Mouse (Mus musculus) bone marrow macrophage, adult 2 months (primary cell): ENCODE results near the gene Creg2. TPM values are rescaled to one million over a fixed set of nuclear protein-coding genes. Genes with fewer than 3 reads are reported as not detected.

ENCODE experiments used
- H3K27ac ChIP-seq: 2 replicates; pipeline ENCODE4 v1.5.1; 2012; ENCODE audit warnings: low read depth, low read length; ENCODE audit not compliant: insufficient read depth
- H3K4me1 ChIP-seq: 2 replicates; pipeline ENCODE4 v1.6.1; 2012; ENCODE audit warnings: low read length; ENCODE audit not compliant: control insufficient read depth, insufficient read depth
- H3K4me3 ChIP-seq: 2 replicates; pipeline ENCODE4 v1.5.1; 2012; ENCODE audit warnings: mild to moderate bottlenecking, low read length, moderate library complexity; ENCODE audit not compliant: insufficient read depth
- CTCF ChIP-seq: IDR thresholded peaks from 2 replicates; pipeline ENCODE4 v1.5.1; 2012; ENCODE audit warnings: low read depth, mild to moderate bottlenecking, low read length, moderate library complexity
- POLR2A ChIP-seq: IDR thresholded peaks from 2 replicates; pipeline ENCODE4 v1.6.1; 2012; ENCODE audit warnings: mild to moderate bottlenecking, low read depth, low read length, borderline replicate concordance
- polyA plus RNA-seq: library from polyadenylated mRNA; stranded (reverse); fragments of >200 nt; gene quantifications from 2 replicates; pipeline ENCODE4 v1.2.4, GENCODE M21; 2012; ENCODE audit not compliant: missing spikeins, insufficient read depth, insufficient read length

Gene Creg2
- polyA plus RNA-seq, 1 experiment = 4.5 TPM

DNA sequence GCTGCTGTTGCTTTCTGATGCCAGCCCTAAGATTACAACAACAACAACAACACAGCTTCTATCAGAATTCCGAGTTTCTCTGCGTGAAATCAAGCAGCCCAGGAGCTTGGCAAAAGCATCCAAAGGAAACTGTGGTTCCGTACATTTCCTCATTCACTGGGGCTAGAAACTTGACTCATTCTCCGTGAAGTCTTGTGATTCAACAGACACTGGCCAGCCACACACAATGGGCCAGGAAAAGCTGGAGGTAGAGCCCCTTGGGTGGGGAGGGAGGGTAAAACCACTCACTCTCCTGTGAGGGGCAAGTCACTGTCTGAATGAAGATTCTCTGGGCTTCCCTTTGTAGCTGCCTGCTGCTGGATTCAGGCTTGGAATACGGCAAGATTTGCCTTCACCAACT, 15.1 kb downstream of the Creg2 start:
- Histone ChIP-seq H3K27ac (peak overlapping the region; percentile 89), H3K4me3 (peak overlapping the region; percentile 37), H3K4me1 (peaks cover 24% of the 10 kb centered on the region)
- TF ChIP-seq POLR2A = no peak
- TF ChIP-seq CTCF = no peak

DNA sequence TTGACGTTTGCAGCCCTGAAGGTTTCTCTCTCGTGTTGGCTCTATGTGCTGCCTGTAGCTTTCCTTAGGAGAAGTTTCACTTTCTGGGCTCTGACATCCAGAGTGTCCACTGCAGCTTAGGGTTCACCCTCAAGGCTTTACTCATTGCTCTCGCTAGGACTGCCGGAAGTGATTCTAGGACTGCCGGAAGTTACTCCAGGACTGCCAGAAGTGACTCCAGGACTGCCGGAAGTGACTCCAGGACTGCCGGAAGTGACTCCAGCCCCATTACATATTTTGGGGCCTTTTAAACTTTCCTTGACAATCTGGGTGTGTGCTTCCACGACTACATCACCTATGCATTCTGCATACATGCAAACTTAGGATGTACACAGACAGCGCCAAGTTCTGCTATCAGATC, 22.7 kb downstream of the Creg2 start:
- H3K4me3 ChIP-seq = no peak overlapping the region
- H3K4me1 ChIP-seq = no peaks in the 10 kb centered on the region
- no peak overlapping the region for H3K27ac ChIP-seq
- TF ChIP-seq CTCF (no peak), POLR2A (no peak)

DNA sequence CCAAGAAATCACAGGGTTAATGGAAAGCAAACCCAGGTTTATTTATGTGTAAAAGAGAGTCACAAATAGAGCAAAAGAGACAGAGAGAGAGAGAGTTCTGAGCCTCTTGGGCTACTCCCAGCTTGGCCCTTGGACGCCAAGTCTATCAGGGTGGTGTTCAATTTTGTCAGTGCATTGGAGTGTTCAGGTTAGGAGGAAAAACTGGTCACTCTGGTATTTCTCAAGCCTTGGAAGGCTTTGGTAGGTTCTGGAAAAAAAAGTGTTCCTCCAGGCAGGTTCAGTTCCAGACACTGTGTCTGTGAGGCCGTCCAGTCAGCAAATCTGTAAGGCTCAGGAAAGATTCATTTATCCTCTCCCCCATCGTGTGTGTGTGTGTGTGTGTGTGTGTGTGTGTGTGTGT, 25.8 kb downstream of the Creg2 start:
- no peak overlapping the region for H3K4me3 ChIP-seq
- TF ChIP-seq CTCF = no peak
- no peak for TF ChIP-seq POLR2A
- H3K27ac ChIP-seq = no peak overlapping the region
- no peaks in the 10 kb centered on the region for H3K4me1 ChIP-seq

DNA sequence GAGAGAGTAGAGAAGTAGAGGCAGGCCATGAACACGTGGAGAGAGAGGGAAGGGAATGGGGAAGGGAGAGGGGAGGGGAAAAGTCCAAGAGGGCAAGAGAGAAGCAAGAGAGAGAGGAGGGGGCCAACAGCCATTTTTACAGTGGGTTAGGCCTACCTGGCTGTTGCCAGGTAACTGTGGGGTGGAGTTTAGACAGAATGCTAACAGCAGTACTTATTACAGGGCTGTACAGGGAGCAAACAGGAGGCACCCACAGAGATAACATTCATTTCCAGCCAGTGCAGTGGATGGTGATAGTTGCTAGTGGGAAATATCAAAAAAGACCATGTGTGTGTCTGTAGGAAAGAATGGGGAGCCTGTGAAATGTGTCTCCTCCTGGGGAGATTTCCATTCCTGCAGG, 27.5 kb downstream of the Creg2 start:
- H3K4me1 ChIP-seq = no peaks in the 10 kb centered on the region
- H3K4me3 ChIP-seq = no peak overlapping the region
- no peak overlapping the region for H3K27ac ChIP-seq
- TF ChIP-seq CTCF (no peak), POLR2A (no peak)

DNA sequence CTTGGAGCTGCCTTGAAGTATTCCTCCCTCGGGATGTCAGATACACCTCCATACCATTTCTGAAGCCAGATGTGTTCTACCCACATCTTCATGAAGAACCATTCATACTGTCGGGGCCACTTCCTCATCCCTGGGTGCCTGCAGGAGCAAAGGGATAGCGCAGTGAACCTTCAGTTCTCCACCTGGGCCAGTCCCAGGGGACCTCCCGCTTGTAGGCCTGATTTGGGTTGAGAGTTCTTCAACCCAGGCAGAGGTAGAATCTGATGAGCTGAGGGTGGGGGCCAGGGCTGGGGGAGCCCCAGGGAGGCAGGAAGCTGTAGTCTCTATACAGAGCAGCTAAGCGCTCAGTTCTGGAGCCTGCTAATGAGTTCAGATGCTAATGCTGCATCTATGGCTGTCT, 28.2 kb downstream of the Creg2 start:
- Histone ChIP-seq H3K4me3 (no peak overlapping the region), H3K4me1 (no peaks in the 10 kb centered on the region)
- TF ChIP-seq POLR2A = no peak
- no peak for TF ChIP-seq CTCF

DNA sequence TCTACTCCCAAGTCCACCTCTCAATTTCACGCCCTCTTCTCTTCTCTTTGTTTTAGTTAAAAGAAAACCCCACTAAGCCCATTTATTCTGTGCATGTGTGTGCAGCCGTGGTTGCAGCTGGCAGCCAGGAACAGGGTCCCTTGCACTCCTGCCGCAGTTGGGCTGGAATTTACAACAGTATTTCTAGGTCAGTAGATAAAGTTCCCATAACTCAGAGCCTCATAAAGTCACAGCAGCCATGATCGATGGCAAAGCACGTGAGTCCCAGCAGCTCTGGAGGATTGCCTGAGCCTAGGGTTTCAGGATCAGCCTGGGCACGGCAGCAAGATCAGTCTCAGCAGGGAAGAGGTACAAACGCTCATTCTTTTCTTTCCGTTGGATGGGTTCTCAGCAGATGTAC, 32.8 kb downstream of the Creg2 start:
- no peak for TF ChIP-seq CTCF
- TF ChIP-seq POLR2A = no peak

More for the DNA sequence above, 28.2 kb downstream of the Creg2 start:
- H3K27ac ChIP-seq = no peak overlapping the region

DNA sequence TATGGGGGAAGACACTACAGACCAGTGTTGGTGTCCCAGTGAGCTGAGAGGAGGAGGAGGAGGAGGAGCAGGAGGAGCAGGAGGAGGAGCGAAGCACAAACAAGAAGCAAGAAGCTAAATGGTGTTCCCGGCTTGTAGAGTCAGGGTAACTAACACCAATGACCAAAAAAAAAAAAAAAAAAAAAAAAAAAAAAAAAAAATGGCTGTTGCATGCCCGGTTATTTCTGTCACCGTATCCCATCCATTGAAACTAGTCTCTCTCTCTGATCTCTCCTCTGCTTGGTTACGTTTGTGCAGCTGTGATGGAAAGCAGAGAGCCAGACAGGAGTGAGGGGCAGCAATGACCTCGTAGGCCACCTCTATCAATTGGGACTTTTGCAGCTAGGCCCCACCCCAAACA, 35.7 kb downstream of the Creg2 start:
- TF ChIP-seq CTCF (no peak), POLR2A (no peak)
- Histone ChIP-seq H3K4me1 (peaks cover 18% of the 10 kb centered on the region), H3K4me3 (no peak overlapping the region), H3K27ac (no peak overlapping the region)

More for the DNA sequence above, 32.8 kb downstream of the Creg2 start:
- H3K4me3 ChIP-seq = no peak overlapping the region
- H3K4me1 ChIP-seq = peaks cover 10% of the 10 kb centered on the region
- H3K27ac ChIP-seq = no peak overlapping the region

DNA sequence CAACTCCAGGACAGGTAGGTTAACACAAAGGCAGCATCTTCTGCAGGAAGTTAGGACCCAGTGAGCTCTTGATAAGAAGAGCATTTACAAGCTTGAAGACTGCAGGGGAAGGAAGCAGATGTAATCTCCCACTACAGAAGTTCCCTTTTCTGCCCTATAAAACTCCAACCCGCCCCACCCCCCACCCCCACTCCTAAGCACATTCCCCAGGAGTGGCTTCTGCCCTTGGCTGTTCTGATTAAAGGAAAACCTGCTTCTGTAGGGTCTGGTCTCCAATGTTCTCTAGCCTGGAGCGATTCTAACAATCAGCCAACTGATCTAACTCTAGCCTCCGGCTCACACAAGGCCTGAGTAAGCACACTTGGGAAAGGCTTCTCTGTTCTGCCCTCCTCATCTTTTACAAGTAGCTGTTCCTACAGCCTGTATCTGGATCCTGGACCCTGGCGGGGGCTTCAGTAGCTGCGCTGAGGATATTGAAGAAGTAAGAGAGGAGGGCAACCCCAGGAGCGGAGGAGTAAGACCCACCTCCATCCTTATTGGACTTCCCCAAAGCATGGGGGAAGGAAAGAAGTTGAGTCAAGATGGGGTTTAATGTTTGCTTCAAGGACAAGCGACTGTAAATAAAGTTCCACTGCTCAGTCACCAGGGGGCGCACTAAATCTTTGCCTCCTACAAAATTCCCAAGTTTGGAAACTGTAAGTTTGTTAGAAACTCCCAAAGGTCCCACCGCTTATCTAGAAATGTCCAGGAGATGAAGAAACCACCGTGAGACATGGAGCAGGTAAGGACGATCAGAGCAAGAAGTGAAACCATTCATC, 36.6 kb downstream of the Creg2 start:
- Histone ChIP-seq H3K27ac (peak overlapping the region; percentile 92), H3K4me1 (peaks cover 18% of the 10 kb centered on the region), H3K4me3 (peak overlapping the region; percentile 50)
- TF ChIP-seq POLR2A (no peak), CTCF (peak; percentile 22; the same call in 1 of the 2 replicates)

DNA sequence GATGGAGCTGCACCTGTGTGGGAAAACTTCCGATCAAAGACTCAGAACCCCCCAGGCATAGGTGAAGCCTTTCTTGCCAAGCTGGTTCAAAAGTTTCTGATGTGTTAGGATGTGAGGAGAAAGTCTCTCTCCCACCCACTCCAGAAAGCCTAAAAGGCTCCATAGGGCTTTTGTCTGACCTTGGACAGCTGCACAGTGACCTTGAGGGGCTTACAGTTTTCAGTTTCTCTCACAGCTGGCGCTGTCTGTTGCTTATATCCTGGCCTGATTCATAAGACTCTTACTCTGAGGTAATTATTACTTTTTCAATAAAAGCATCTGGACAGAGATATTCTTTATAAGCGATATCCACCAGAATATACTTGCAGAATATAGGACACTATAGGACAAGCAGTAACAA, 38.2 kb downstream of the Creg2 start:
- Histone ChIP-seq H3K27ac (no peak overlapping the region), H3K4me3 (no peak overlapping the region), H3K4me1 (peaks cover 24% of the 10 kb centered on the region)
- TF ChIP-seq POLR2A = no peak
- no peak for TF ChIP-seq CTCF

DNA sequence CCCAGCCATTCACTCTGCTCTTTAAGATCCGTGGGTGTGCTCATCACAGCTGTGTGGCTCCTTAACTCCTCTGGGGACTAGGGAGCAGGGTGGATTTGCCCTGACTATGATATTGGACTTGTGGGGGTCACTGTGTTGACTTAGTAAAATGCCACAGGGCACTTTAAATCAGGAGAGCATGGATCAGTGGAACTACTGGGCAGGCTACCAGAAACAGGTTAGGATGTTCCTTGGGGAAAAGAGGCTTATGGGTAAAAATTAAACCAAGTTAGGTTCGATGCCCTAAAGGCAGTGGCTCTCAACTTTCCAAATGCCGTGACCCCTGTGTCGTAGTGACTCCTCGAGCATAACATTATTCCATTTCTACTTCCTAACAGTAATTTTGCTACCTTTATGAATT, 38.8 kb downstream of the Creg2 start:
- Histone ChIP-seq H3K27ac (no peak overlapping the region), H3K4me3 (no peak overlapping the region), H3K4me1 (peaks cover 24% of the 10 kb centered on the region)
- TF ChIP-seq POLR2A = no peak
- TF ChIP-seq CTCF = no peak

DNA sequence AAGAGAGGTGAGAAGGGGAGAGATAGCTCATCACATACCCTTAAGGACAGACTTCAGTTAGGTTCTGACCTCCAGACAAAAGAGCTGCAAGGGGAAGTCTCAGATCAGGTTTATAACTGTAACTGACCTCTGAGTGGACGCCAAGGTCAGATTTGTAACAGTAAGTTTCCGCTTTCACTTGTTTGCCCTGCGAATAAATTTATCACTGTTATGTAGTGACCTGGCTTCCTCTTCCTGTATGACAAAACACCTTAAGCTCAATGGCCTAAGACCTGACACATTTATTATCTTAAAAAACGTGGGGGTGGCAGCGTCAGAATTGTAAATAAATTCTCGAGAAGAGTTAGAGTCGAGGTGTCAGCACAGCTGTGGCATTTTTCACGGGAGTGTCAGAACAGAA, 42.7 kb downstream of the Creg2 start:
- no peak overlapping the region for H3K27ac ChIP-seq
- TF ChIP-seq CTCF (no peak), POLR2A (no peak)
- peaks cover 24% of the 10 kb centered on the region for H3K4me1 ChIP-seq
- no peak overlapping the region for H3K4me3 ChIP-seq
